Mouse (Mus musculus) frontal cortex, postnatal 25 days (tissue): ENCODE data around the gene Entpd6.

ENCODE experiments used
- DNase-seq, 2 experiments: peaks; one replicate each; pipeline ENCODE4 v3.0.0; 2022; ENCODE audit warnings: low spot score in 2 of 2

The Entpd6 gene

GRCm38 (mm10) chr2:150787234-150787771 is 38.5 kb downstream of the Entpd6 start:
- DNase-seq: no peak

- DNase-seq: peak; percentile 43 to 58
Observed at GRCm38 (mm10) chr2:150788768-150789550, 40.1 kb downstream of the Entpd6 start.

GRCm38 (mm10) chr2:150793320-150793719 is 44.5 kb downstream of the Entpd6 start:
- DNase-seq: no peak

- DNase-seq: no peak
Observed at GRCm38 (mm10) chr2:150798084-150798483, 49.2 kb downstream of the Entpd6 start.

GRCm38 (mm10) chr2:150800616-150801015 is 51.8 kb downstream of the Entpd6 start:
- DNase-seq: no peak

- DNase-seq: no peak
Observed at GRCm38 (mm10) chr2:150803035-150803434, 54.2 kb downstream of the Entpd6 start.

- no peak for DNase-seq
Observed at GRCm38 (mm10) chr2:150808381-150808780, 59.5 kb downstream of the Entpd6 start.

GRCm38 (mm10) chr2:150808812-150809211 is 60.0 kb downstream of the Entpd6 start:
- DNase-seq: no peak

GRCm38 (mm10) chr2:150810603-150811002 is 61.8 kb downstream of the Entpd6 start:
- DNase-seq: no peak

GRCm38 (mm10) chr2:150812816-150813215 is 64.0 kb downstream of the Entpd6 start:
- DNase-seq: no peak

GRCm38 (mm10) chr2:150816676-150817402 is 68.0 kb downstream of the Entpd6 start:
- DNase-seq: no peak

- no peak for DNase-seq
Observed at GRCm38 (mm10) chr2:150818742-150819141, 69.9 kb downstream of the Entpd6 start.

GRCm38 (mm10) chr2:150820720-150821119 is 71.9 kb downstream of the Entpd6 start:
- DNase-seq: no peak
